Mouse (Mus musculus) CH12.LX (cell line): Measurements from ENCODE around the gene Hist1h2af. TPM values are rescaled to one million over a fixed set of nuclear protein-coding genes. Genes with fewer than 3 reads are reported as not detected.
"Not testable (repeated sequence)": the region's sequence is repeated elsewhere in the genome, so short reads cannot be mapped to it uniquely, and the experiment has no call there.

Experiments used
- DNase-seq: peaks from one replicate; pipeline ENCODE4 v3.0.0-alpha.2; 2013; ENCODE audit errors: extremely low read depth
- H3K27ac ChIP-seq: 2 replicates; pipeline ENCODE4 v1.5.1; 2012; ENCODE audit warnings: low read depth, mild to moderate bottlenecking, control low read depth, moderate library complexity; ENCODE audit not compliant: insufficient read depth
- H3K27me3 ChIP-seq: replicated peaks from 2 replicates; pipeline ENCODE3; 2012; ENCODE audit warnings: inconsistent platforms
- H3K36me3 ChIP-seq, 2 experiments: replicated peaks in 1 of 2; 2 replicates each; pipeline versions ENCODE3 to v1.6.1; 2012; ENCODE audit warnings: inconsistent platforms in 1 of 2, low read length in 1 of 2, mild to moderate bottlenecking in 1 of 2, mixed read lengths in 1 of 2, moderate library complexity in 1 of 2; ENCODE audit not compliant: control insufficient read depth in 1 of 2, insufficient read depth in 1 of 2
- H3K4me1 ChIP-seq, 2 experiments: 2 replicates each; pipeline ENCODE4 v1.6.1; 2012; ENCODE audit warnings: inconsistent platforms in 1 of 2, moderate library complexity in 1 of 2; ENCODE audit not compliant: insufficient read depth in 2 of 2, control insufficient read depth in 1 of 2
- H3K4me2 ChIP-seq: 2 replicates; pipeline ENCODE4 v1.6.1; 2012; ENCODE audit warnings: low read depth, mild to moderate bottlenecking, control low read depth; ENCODE audit not compliant: poor library complexity, insufficient read depth, severe bottlenecking
- H3K4me3 ChIP-seq, 3 experiments: fragments of 150-350 bp in 1 of 3; sonication (generic) in 1 of 3; replicated peaks in 1 of 3; 2 replicates each; pipeline versions ENCODE3 to v1.5.1; 2011 to 2012; ENCODE audit warnings: low read depth in 2 of 3, low read length in 2 of 3, mild to moderate bottlenecking in 2 of 3, moderate library complexity in 2 of 3, control low read depth in 1 of 3, improper control_type of control experiment in 1 of 3, inconsistent platforms in 1 of 3, mixed read lengths in 1 of 3; ENCODE audit not compliant: poor library complexity in 1 of 3
- H3K79me2 ChIP-seq: replicated peaks from 2 replicates; pipeline ENCODE4 v1.6.1; 2012; ENCODE audit warnings: mild to moderate bottlenecking, moderate library complexity; ENCODE audit not compliant: control insufficient read depth, poor library complexity, insufficient read depth, severe bottlenecking; ENCODE audit errors: extremely low read depth
- H3K9ac ChIP-seq: 2 replicates; pipeline ENCODE4 v1.6.1; 2012; ENCODE audit warnings: low read depth, mild to moderate bottlenecking, control low read depth, moderate library complexity; ENCODE audit not compliant: insufficient read depth
- H3K9me3 ChIP-seq: replicated peaks from 2 replicates; pipeline ENCODE3; 2012; ENCODE audit warnings: low read length, inconsistent platforms, mixed read lengths
- CHD1 ChIP-seq: IDR thresholded peaks from 2 replicates; pipeline ENCODE4 v1.6.1; 2012; ENCODE audit warnings: low read depth, low read length, improper control_type of control experiment, inconsistent platforms
- CHD2 ChIP-seq: IDR thresholded peaks from 2 replicates; pipeline ENCODE4 v1.6.1; 2011; ENCODE audit warnings: low read length, improper control_type of control experiment
- HCFC1 ChIP-seq: IDR thresholded peaks from 2 replicates; pipeline ENCODE4 v1.6.1; 2012; ENCODE audit warnings: low read depth, mild to moderate bottlenecking, inconsistent platforms, low read length, improper control_type of control experiment
- JUN ChIP-seq: IDR thresholded peaks from 2 replicates; pipeline ENCODE4 v1.6.1; 2011; ENCODE audit warnings: low read depth, mild to moderate bottlenecking, low read length, improper control_type of control experiment, moderate library complexity; ENCODE audit not compliant: insufficient read depth
- MXI1 ChIP-seq: IDR thresholded peaks from 2 replicates; pipeline ENCODE4 v1.6.1; 2011; ENCODE audit warnings: mild to moderate bottlenecking, low read depth, low read length, improper control_type of control experiment
- MYC ChIP-seq: IDR thresholded peaks from 2 replicates; pipeline ENCODE4 v1.6.1; 2011; ENCODE audit warnings: low read depth, mild to moderate bottlenecking, improper control_type of control experiment, low read length
- NELFE ChIP-seq: IDR thresholded peaks from 2 replicates; pipeline ENCODE4 v1.6.1; 2011; ENCODE audit warnings: low read depth, low read length, improper control_type of control experiment
- PAX5 ChIP-seq: IDR thresholded peaks from 2 replicates; pipeline ENCODE4 v1.6.1; 2012; ENCODE audit warnings: low read length, inconsistent platforms, mixed read lengths
- POLR2A ChIP-seq: IDR thresholded peaks from 2 replicates; pipeline ENCODE4 v1.6.1; 2011; ENCODE audit warnings: low read depth, mild to moderate bottlenecking, improper control_type of control experiment, low read length
- POLR2AphosphoS2 ChIP-seq: IDR thresholded peaks from 2 replicates; pipeline ENCODE4 v1.6.1; 2011; ENCODE audit warnings: low read depth, low read length, improper control_type of control experiment
- RAD21 ChIP-seq: IDR thresholded peaks from 2 replicates; pipeline ENCODE4 v1.6.1; 2011; ENCODE audit warnings: low read depth, mild to moderate bottlenecking, low read length, improper control_type of control experiment, moderate library complexity
- RCOR1 ChIP-seq: conservative IDR thresholded peaks from 2 replicates; pipeline ENCODE4 v1.6.1; 2012; ENCODE audit warnings: low read depth, mild to moderate bottlenecking, inconsistent platforms, low read length, improper control_type of control experiment
- SIN3A ChIP-seq: IDR thresholded peaks from 2 replicates; pipeline ENCODE4 v1.6.1; 2012; ENCODE audit warnings: low read length, improper control_type of control experiment, inconsistent platforms
- UBTF ChIP-seq: IDR thresholded peaks from 2 replicates; pipeline ENCODE4 v1.6.1; 2012; ENCODE audit warnings: low read depth, mild to moderate bottlenecking, inconsistent platforms, low read length, improper control_type of control experiment, moderate library complexity
- ZMIZ1 ChIP-seq: IDR thresholded peaks from 2 replicates; pipeline ENCODE4 v1.6.1; 2012; ENCODE audit warnings: low read depth, mild to moderate bottlenecking, inconsistent platforms, low read length, improper control_type of control experiment
- dilution Hi-C: fragments of 300-500 bp; cut with MboI; formaldehyde crosslinking; loops from 2 replicates; pipeline ENCODE4 v1.14.3; 2020; ENCODE audit warnings: low sequenced_read_pairs; ENCODE audit not compliant: extremely low pct_unique_long_range_greater_than_20kb, extremely low pct_ligation_motif_present
- in situ Hi-C: fragments of 300-500 bp; cut with MboI; formaldehyde crosslinking; loops from 3 replicates; pipeline ENCODE4 v1.14.3; 2019; ENCODE audit warnings: low sequenced_read_pairs, low pct_ligation_motif_present, low pct_unique_long_range_greater_than_20kb, mixed read lengths
- polyA plus RNA-seq: library from polyadenylated mRNA; unstranded; fragments of >175 nt; gene quantifications from 2 replicates; pipeline ENCODE4 v1.2.1, GENCODE M21; 2012; ENCODE audit warnings: low read depth; ENCODE audit not compliant: insufficient read length
- total RNA-seq, 2 experiments: library from RNA; depleted of rRNA; stranded (reverse); fragments of 300-350 nt in 1 of 2; fragments of >200 nt in 1 of 2; gene quantifications; 2 replicates each; pipeline ENCODE4 v1.2.3; 2012 to 2014

Gene Hist1h2af
- total and polyA plus RNA-seq, 3 experiments: 57.1 to 932 (median 68.6) TPM

GRCm38 (mm10) chr13:23575864-23576313, 42.2 kb downstream of the Hist1h2af start:
- H3K36me3 ChIP-seq, in situ Hi-C loops, DNase-seq, H3K27me3 ChIP-seq, H3K9me3 ChIP-seq, dilution Hi-C loops, H3K79me2 ChIP-seq: not testable (repeated sequence)
- Histone ChIP-seq H3K27ac (peak overlapping the region; percentile 87), H3K4me2 (peak overlapping the region; percentile 58; the same call in 1 of the 2 replicates), H3K4me3 (peak overlapping the region; percentile 19 to 69 (median 46)), H3K9ac (peak overlapping the region; percentile 88), H3K4me1 (peaks cover 0 to 20% of the 10 kb centered on the region in 2 experiments; a peak in 2 of 4 replicates)
- TF ChIP-seq NELFE (peak; percentile 83), SIN3A (peak; percentile 8; the same call in 1 of the 2 replicates), UBTF (peak; percentile 91), POLR2A (peak; percentile 92), HCFC1 (0 out of 2 replicates have a peak, but pooled peaks have one; percentile 6), MXI1 (peak; percentile 6; the same call in 1 of the 2 replicates), ZMIZ1 (peak; percentile 98)

- in situ Hi-C loops: no loop called here
- H3K36me3 ChIP-seq: no peaks in the 10 kb centered on the region
- H3K27me3 ChIP-seq: no peaks in the 10 kb centered on the region
- no peaks in the 10 kb centered on the region for H3K9me3 ChIP-seq
- H3K9ac ChIP-seq: peak overlapping the region; percentile 88
- no peak for DNase-seq
- peak; percentile 73; the same call in 1 of the 2 replicates for TF ChIP-seq ZMIZ1
- peak; percentile 69; the same call in 1 of the 2 replicates for TF ChIP-seq RCOR1
- TF ChIP-seq PAX5: no peak
- peak; percentile 96 for TF ChIP-seq CHD1
- TF ChIP-seq NELFE: peak; percentile 63
- TF ChIP-seq SIN3A: peak; percentile 50; the same call in 1 of the 2 replicates
- TF ChIP-seq JUN: no peak
- peak; percentile 99 for TF ChIP-seq POLR2AphosphoS2
- peak; percentile 27; the same call in 1 of the 2 replicates for TF ChIP-seq MYC
- 0 out of 2 replicates have a peak, but pooled peaks have one; percentile 55 for TF ChIP-seq CHD2
- no peak for TF ChIP-seq RAD21
- TF ChIP-seq MXI1: peak; percentile 3; the same call in 1 of the 2 replicates
- peak; percentile 75 for TF ChIP-seq POLR2A
- TF ChIP-seq, all 38 proteins: peak for 10
- dilution Hi-C loops: no loop called here
- Histone ChIP-seq H3K4me1 (peaks cover 0 to 23% of the 10 kb centered on the region in 2 experiments; a peak in 2 of 4 replicates), H3K4me2 (peak overlapping the region; percentile 58), H3K4me3 (peak overlapping the region; percentile 19 to 69 (median 46)), H3K27ac (peak overlapping the region; percentile 77), H3K79me2 (no peaks in the 10 kb centered on the region)
These were observed 42.7 kb downstream of the Hist1h2af start for GRCm38 (mm10) chr13:23576351-23576881.
